Mouse (Mus musculus) midbrain, embryonic 16.5 days (tissue): ENCODE data around the gene Cnnm2. TPM values are rescaled to one million over a fixed set of nuclear protein-coding genes. Genes with fewer than 3 reads are reported as not detected.

Experiments used
- ATAC-seq: fragments of 200-750 bp; cut with Nextera tagmentation; 2 replicates; pipeline ENCODE4 v1.8.0; 2017; ENCODE audit warnings: moderate TSS enrichment
- H3K27ac ChIP-seq: fragments of 300-500 bp; sonication (generic); 2 replicates; pipeline ENCODE4 v1.5.1; 2014; ENCODE audit warnings: mild to moderate bottlenecking, low read length, mixed read lengths
- H3K27me3 ChIP-seq: fragments of 300-500 bp; sonication (generic); 2 replicates; pipeline ENCODE4 v1.6.1; 2014; ENCODE audit warnings: low read depth, low read length, mixed read lengths; ENCODE audit not compliant: control insufficient read depth, insufficient read depth
- H3K36me3 ChIP-seq: fragments of 300-500 bp; sonication (generic); 2 replicates; pipeline ENCODE4 v1.6.1; 2014; ENCODE audit warnings: mild to moderate bottlenecking, low read length, moderate library complexity, mixed read lengths; ENCODE audit not compliant: control insufficient read depth, insufficient read depth
- H3K4me1 ChIP-seq: fragments of 300-500 bp; sonication (generic); 2 replicates; pipeline ENCODE4 v1.6.1; 2014; ENCODE audit warnings: mild to moderate bottlenecking, low read length, mixed read lengths; ENCODE audit not compliant: control insufficient read depth, insufficient read depth
- H3K4me2 ChIP-seq: fragments of 300-500 bp; sonication (generic); 2 replicates; pipeline ENCODE4 v1.6.1; 2014; ENCODE audit warnings: mild to moderate bottlenecking, low read length, mixed read lengths
- H3K4me3 ChIP-seq: fragments of 300-500 bp; sonication (generic); 2 replicates; pipeline ENCODE4 v1.5.1; 2014; ENCODE audit warnings: low read depth, mild to moderate bottlenecking, low read length, moderate library complexity, mixed read lengths
- H3K9ac ChIP-seq: fragments of 300-500 bp; sonication (generic); 2 replicates; pipeline ENCODE4 v1.6.1; 2014; ENCODE audit warnings: low read depth, low read length, mixed read lengths
- H3K9me3 ChIP-seq: fragments of 300-500 bp; sonication (generic); replicated peaks from 2 replicates; pipeline ENCODE4 v1.6.1; 2014; ENCODE audit warnings: mild to moderate bottlenecking, low read length, mixed read lengths; ENCODE audit not compliant: control insufficient read depth, poor library complexity, severe bottlenecking
- whole genome bisulfite sequencing: fragments of 180-500 bp; shearing (Covaris S2); extraction: QIAGEN DNeasy Blood & Tissue Kit; methylation state at CpG from one replicate; pipeline ENCODE4 v1.1.7; 2014; 5-methylcytosine and 5-hydroxymethylcytosine counted together
- polyA plus RNA-seq: library from polyadenylated mRNA; unstranded; fragments of >200 nt; fragmentation: Nextera tagmentation; extraction: Ambion mirVana; gene quantifications from 2 replicates; pipeline ENCODE4 v1.2.1, GENCODE M21; 2015

Cnnm2 gene
- polyA plus RNA-seq, 1 experiment from 2014 or later = 6.8 TPM

DNA sequence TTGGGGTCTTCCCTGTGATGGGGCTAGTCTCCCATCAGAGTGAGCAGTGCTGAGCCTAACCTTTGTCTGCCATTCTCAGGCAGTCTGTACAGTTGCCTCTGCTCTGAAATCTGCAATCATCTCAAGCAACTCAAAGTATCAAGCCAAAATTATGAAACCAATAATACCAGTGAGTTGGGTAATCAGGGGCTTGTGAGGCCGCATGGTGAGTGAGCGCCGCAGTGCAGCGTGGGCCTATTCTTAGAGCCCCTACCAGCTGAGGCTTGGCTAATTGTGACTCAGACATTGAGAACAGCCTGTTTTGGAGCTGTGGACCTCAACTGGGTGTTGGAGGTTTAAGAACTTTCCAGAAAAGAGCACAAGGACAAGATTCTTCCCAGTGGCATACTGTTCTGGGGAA lies 109.7 kb downstream of the Cnnm2 start:
- Histone ChIP-seq H3K4me2 (no peak overlapping the region), H3K9me3 (no peaks in the 10 kb centered on the region), H3K36me3 (no peaks in the 10 kb centered on the region), H3K4me3 (no peak overlapping the region), H3K27ac (no peak overlapping the region), H3K27me3 (no peaks in the 10 kb centered on the region), H3K4me1 (no peaks in the 10 kb centered on the region), H3K9ac (no peak overlapping the region)
- ATAC-seq = no peak
- 97% methylated on average over 4 of the region's 4 CpGs for WGBS

DNA sequence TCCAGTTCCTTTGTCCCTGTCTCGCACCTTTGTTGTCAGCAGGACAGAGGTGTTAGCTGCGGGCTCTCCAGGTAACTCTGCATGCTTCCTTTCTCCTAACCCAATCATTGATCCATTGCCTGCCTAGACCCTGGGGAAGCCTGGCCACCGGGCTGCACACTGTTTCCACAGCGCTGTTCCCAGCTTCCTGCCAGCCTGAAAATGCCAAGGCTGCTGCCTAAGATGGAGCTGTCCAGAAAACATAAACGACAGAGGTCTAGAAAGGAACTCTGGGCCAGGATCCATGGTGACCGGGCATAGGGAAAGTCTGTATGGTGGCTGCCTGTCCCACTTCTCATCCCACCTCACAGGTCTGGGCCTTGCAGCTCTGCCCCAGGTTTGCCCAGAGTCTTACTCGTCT lies 110.3 kb downstream of the Cnnm2 start:
- Histone ChIP-seq H3K9ac (no peak overlapping the region), H3K27ac (no peak overlapping the region), H3K4me1 (no peaks in the 10 kb centered on the region), H3K4me2 (no peak overlapping the region), H3K27me3 (no peaks in the 10 kb centered on the region), H3K9me3 (no peaks in the 10 kb centered on the region), H3K36me3 (no peaks in the 10 kb centered on the region), H3K4me3 (no peak overlapping the region)
- ATAC-seq = no peak
- WGBS = 80% methylated on average over 7 of the region's 7 CpGs

DNA sequence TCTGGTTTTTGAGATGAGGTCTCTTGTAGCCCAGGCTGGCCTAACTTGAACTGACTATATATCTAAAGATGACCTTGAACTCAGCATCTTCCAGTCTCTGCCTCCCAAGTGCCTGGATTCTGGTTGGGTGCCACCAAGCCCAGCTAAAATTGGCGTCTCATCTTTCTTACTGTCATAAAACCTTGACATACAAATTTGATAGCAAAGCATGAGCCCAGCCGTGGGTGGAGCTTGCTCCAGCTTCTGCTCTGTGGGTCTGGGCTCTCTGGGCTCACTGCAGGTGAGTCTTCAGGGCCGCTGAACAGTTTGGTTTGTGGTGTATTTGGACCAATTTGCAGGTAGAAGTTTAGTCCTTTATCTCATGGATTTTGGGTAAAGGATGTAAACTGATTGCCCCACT lies 112.5 kb downstream of the Cnnm2 start:
- Histone ChIP-seq H3K36me3 (no peaks in the 10 kb centered on the region), H3K9me3 (no peaks in the 10 kb centered on the region), H3K27me3 (no peaks in the 10 kb centered on the region), H3K4me1 (no peaks in the 10 kb centered on the region), H3K9ac (no peak overlapping the region), H3K27ac (no peak overlapping the region), H3K4me3 (no peak overlapping the region), H3K4me2 (no peak overlapping the region)
- no peak for ATAC-seq
- WGBS = 90% methylated on average over 3 of the region's 3 CpGs

DNA sequence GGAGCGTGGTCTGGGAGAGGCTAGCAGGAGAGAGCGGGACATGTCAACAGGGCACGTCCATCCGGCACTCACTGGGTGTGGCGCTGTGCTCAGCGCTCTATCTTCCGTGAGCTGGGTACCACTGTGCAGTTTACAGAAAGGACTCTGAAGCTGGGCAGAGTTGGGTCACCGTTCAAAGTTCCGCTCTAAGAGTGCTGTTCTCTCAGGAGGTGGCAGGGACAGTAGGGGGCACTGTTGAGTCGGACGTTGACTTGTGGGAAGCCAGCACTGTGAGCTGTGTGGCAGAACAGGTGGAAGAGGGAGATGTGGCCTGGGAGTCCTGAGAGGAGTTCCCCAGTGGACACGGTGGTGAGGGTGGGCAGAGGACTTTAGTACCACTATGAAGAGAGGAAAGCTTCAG lies 114.4 kb downstream of the Cnnm2 start:
- peak; percentile 57; the same call in 1 of the 2 replicates for ATAC-seq

DNA sequence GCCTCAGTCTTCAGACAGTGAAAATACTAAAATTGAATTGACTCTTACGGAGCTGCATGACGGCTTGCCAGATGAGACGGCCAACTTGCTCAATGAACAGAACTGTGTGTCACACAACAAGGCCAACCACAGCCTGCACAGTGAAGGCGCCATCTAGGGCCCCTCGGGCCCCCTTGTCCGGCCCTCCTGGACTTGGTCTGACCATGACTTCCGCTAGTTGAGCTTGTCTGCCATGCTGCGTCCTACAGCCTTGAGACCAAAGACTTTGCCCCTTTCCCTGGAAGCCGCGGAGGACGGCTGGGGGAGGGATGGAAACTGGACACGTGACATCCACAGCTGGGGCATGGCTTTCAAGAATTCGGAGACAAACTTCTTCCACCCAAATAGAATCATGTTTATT lies 116.5 kb downstream of the Cnnm2 start:
- Histone ChIP-seq H3K9ac (no peak overlapping the region), H3K4me2 (no peak overlapping the region), H3K27ac (no peak overlapping the region), H3K9me3 (no peaks in the 10 kb centered on the region), H3K36me3 (0 out of 2 replicates have a peak, but pooled peaks cover 2% of the 10 kb centered on the region), H3K4me3 (no peak overlapping the region), H3K27me3 (no peaks in the 10 kb centered on the region), H3K4me1 (no peaks in the 10 kb centered on the region)
- ATAC-seq = no peak
- 90% methylated on average over 13 of the region's 13 CpGs for WGBS

More for the DNA sequence above, 114.4 kb downstream of the Cnnm2 start:
- H3K4me2 ChIP-seq = no peak overlapping the region
- H3K27me3 ChIP-seq = no peaks in the 10 kb centered on the region
- no peaks in the 10 kb centered on the region for H3K36me3 ChIP-seq
- no peak overlapping the region for H3K9ac ChIP-seq
- 36% methylated on average over 12 of the region's 12 CpGs for WGBS
- no peaks in the 10 kb centered on the region for H3K4me1 ChIP-seq
- H3K4me3 ChIP-seq = no peak overlapping the region
- no peak overlapping the region for H3K27ac ChIP-seq
- H3K9me3 ChIP-seq = no peaks in the 10 kb centered on the region

DNA sequence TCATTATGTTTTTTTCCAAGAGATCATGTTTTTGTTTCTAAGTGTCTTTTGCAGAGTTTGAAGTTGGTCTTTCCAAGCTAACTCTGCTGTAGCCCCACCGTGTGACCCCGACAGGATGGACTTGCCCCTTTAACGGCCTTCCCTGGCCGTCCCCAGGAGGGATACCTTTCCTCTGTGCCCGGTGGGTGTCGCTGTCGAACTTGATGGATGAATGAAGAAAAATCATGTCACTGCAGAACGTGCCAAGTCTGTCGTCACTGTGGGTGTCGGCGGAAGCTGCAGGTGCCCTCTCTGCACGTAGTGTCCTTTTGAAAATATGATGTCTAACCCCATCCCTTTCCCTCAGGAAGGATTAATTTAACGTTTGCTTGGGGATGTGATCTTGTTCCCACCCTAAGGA lies 117.0 kb downstream of the Cnnm2 start:
- H3K9ac ChIP-seq = no peak overlapping the region
- H3K27me3 ChIP-seq = no peaks in the 10 kb centered on the region
- no peak for ATAC-seq
- 0 out of 2 replicates have a peak, but pooled peaks cover 2% of the 10 kb centered on the region for H3K36me3 ChIP-seq
- no peak overlapping the region for H3K4me3 ChIP-seq
- H3K9me3 ChIP-seq = no peaks in the 10 kb centered on the region
- WGBS = 56% methylated on average over 13 of the region's 13 CpGs
- no peak overlapping the region for H3K27ac ChIP-seq
- no peak overlapping the region for H3K4me2 ChIP-seq
- H3K4me1 ChIP-seq = no peaks in the 10 kb centered on the region

DNA sequence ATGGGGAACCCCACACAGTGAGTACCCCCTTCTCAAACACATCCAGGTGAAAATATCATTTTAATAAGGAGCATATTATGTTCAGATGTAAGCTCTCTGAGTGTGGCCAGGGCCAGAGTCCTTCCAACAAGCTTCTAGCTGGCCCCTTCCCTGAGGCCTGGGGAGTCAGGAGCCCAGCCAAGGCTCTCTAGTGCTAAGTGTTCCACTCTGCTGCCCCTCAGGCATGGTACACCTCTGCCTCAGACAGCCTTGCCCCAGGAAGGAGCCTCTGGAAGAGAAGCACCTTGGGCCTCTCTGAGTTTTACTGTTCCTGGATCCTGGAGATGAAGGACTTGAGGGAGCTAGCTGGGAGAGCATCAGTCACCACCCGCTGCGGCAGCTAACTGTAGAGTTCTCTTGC lies 118.5 kb downstream of the Cnnm2 start:
- Histone ChIP-seq H3K27ac (no peak overlapping the region), H3K27me3 (no peaks in the 10 kb centered on the region), H3K4me2 (no peak overlapping the region), H3K4me1 (no peaks in the 10 kb centered on the region), H3K4me3 (no peak overlapping the region), H3K9me3 (no peaks in the 10 kb centered on the region), H3K36me3 (peaks cover 2% of the 10 kb centered on the region; the same call in 1 of the 2 replicates), H3K9ac (no peak overlapping the region)
- 93% methylated on average over 2 of the region's 2 CpGs for WGBS
- ATAC-seq = no peak

DNA sequence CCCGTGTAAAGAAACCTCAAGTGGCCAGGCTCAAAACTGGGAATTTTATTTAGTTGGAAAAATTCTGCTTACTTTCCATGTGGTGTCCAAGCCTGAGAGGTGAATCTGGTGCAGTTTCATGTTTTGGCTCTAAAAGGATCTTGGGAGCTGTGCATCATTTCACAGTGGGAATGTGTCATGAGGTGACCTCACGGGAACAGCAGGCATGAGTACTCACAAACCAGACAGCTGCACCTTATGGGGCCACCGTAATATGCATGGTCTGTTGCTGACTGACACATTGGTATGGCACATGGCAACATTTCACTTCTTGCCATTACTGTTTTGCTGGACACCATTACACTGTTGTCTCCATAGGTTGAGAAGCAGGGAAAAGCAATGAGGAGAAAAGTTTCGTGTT lies 124.0 kb downstream of the Cnnm2 start:
- Histone ChIP-seq H3K4me2 (no peak overlapping the region), H3K9ac (no peak overlapping the region), H3K9me3 (no peaks in the 10 kb centered on the region), H3K4me1 (no peaks in the 10 kb centered on the region), H3K4me3 (no peak overlapping the region), H3K27ac (no peak overlapping the region), H3K36me3 (peaks cover 21% of the 10 kb centered on the region), H3K27me3 (no peaks in the 10 kb centered on the region)
- no peak for ATAC-seq
- 97% methylated on average over 4 of the region's 4 CpGs for WGBS

DNA sequence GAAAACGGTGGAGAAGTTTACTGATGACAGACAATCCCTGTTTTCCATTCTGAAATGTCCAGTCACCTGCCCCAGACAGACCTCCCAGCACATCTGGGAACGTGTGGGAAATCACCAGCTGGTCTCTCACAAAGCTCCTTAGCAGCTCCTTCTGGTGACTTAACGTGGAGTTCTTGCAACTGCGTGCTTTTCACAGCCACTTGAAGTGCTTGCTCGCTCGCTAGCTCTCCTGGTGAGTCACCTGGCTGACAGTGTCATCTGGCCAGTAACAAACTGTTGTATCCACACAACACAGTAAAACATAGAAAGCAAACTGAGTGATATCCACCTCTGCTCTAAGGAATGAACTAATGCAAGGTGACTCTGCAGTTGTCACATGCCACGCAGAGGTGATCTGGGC lies 125.4 kb downstream of the Cnnm2 start:
- Histone ChIP-seq H3K27me3 (no peaks in the 10 kb centered on the region), H3K9ac (no peak overlapping the region), H3K27ac (no peak overlapping the region), H3K4me3 (no peak overlapping the region), H3K4me1 (no peaks in the 10 kb centered on the region), H3K36me3 (peaks cover 24% of the 10 kb centered on the region), H3K9me3 (no peaks in the 10 kb centered on the region), H3K4me2 (no peak overlapping the region)
- ATAC-seq = no peak
- 89% methylated on average over 7 of the region's 7 CpGs for WGBS
